Comparison of ENCODE assay signal across 8 mouse cellular contexts in genomic region chr11:115257775-115258510, GRCm38 (mm10). TPM values are rescaled to one million over a fixed set of nuclear protein-coding genes. Genes with fewer than 3 reads are reported as not detected.
DNase-seq lines count a peak whose midpoint lies in the region; ATAC-seq and TF ChIP-seq lines count a peak whose summit lies in the region.

No protein-coding gene starts in this region.

- no peak overlapping the region for H3K27ac ChIP-seq in testis, adult 2 months (ENCODE audit: control insufficient read depth, insufficient read depth, low read depth, low read length)
- H3K27ac ChIP-seq in hindbrain, embryonic 11.5 days (ENCODE audit: low read depth, low read length), result no peak overlapping the region

- H3K36me3 ChIP-seq in testis, adult 2 months (ENCODE audit: control insufficient read depth, insufficient read depth, low read length), result no peaks in the 10 kb centered on the region
- no peaks in the 10 kb centered on the region for H3K36me3 ChIP-seq in hindbrain, embryonic 11.5 days (ENCODE audit: control insufficient read depth, insufficient read depth, low read length)

- H3K4me1 ChIP-seq in testis, adult 2 months (ENCODE audit: control insufficient read depth, insufficient read depth, low read length), result peaks cover 8% of the 10 kb centered on the region
- peaks cover 7% of the 10 kb centered on the region; the same call in 1 of the 2 replicates for H3K4me1 ChIP-seq in hindbrain, embryonic 11.5 days (replicated peaks; ENCODE audit: control insufficient read depth, insufficient read depth, low read length)

- ATAC-seq in hindbrain, embryonic 11.5 days (ENCODE audit: low FRiP score), result no peak

- DNase-seq in testis, postnatal 10 days (ENCODE audit: low spot score), result no peak
- DNase-seq in hindbrain, embryonic 11.5 days (ENCODE audit: low spot score), result no peak
- peak; percentile 51 for DNase-seq in liver
- DNase-seq in testis, postnatal 14 days (ENCODE audit: low spot score), result peak; percentile 60
- DNase-seq in left cerebral cortex, postnatal 25 days (ENCODE audit: low spot score in 2 of 2), result no peak
- DNase-seq in adrenal gland, adult 8-10 months, result no peak
- DNase-seq in adrenal gland, adult 18-20 months (ENCODE audit: low spot score in 2 of 2), result no peak

- no peak for TF ChIP-seq CTCF in testis, adult 2 months (IDR thresholded peaks at IDR 0.05; ENCODE audit: control insufficient read depth, insufficient read depth, insufficient replicate concordance, low read depth, low read length)

- WGBS in hindbrain, embryonic 11.5 days, result 16% methylated on average over 58 of the region's 59 CpGs

- H3K9ac ChIP-seq in hindbrain, embryonic 11.5 days (ENCODE audit: low read depth, low read length), result no peak overlapping the region

- TF ChIP-seq POLR2A in testis, adult 2 months (IDR thresholded peaks at IDR 0.05; ENCODE audit: control insufficient read depth, low read depth, low read length), result no peak

- no peaks in the 10 kb centered on the region for H3K27me3 ChIP-seq in testis, adult 2 months (ENCODE audit: control insufficient read depth, insufficient read depth, low read length)
- peaks cover 57% of the 10 kb centered on the region for H3K27me3 ChIP-seq in hindbrain, embryonic 11.5 days (ENCODE audit: control insufficient read depth, insufficient read depth, low read length)

- no peaks in the 10 kb centered on the region for H3K9me3 ChIP-seq in hindbrain, embryonic 11.5 days (ENCODE audit: control insufficient read depth, low read length)

- peak overlapping the region; percentile 26 for H3K4me3 ChIP-seq in testis, adult 2 months (ENCODE audit: control insufficient read depth, low read depth, low read length)
- H3K4me3 ChIP-seq in hindbrain, embryonic 11.5 days (ENCODE audit: low read depth, low read length), result no peak overlapping the region; the same call in 1 of the 2 replicates

- intact Hi-C loops in left cerebral cortex, postnatal 25 days (cut with DNase I), result no loop called here

- H3K4me2 ChIP-seq in hindbrain, embryonic 11.5 days (replicated peaks; ENCODE audit: low read depth, low read length), result peak overlapping the region; percentile 24; the same call in 1 of the 2 replicates

RNA-seq across cellular contexts. Expression of gene Grin2c, which starts 9.1 kb away (rescaled TPM):
- 1.2 and 1.5 TPM in 2 replicates for polyA plus RNA-seq in testis, adult 2 months (2012; rRNA removed)
- 0.25 and 0.43 TPM in 2 replicates for polyA plus RNA-seq in hindbrain, embryonic 11.5 days (2014; fragmentation: Nextera tagmentation; extraction: Ambion mirVana)
- total RNA-seq in left cerebral cortex, postnatal 25 days (2021), result 10 to 100 TPM; 41.0 to 42.0 TPM
- total RNA-seq in adrenal gland, adult 8-10 months (2022), result 10 to 100 TPM in 2 of 4 experiments, 1 to 10 TPM in 2; 2.2 to 32.8 (median 13.6) TPM
- 10 to 100 TPM in 1 of 2 experiments, 1 to 10 TPM in 1; 2.2 to 10.6 TPM for total RNA-seq in adrenal gland, adult 18-20 months (2021)

RNA-seq across cellular contexts. Expression of gene Fdxr, which starts 18.9 kb away (rescaled TPM):
- polyA plus RNA-seq in testis, adult 2 months (2012; rRNA removed), result 28.0 and 30.7 TPM in 2 replicates
- polyA plus RNA-seq in hindbrain, embryonic 11.5 days (2014; fragmentation: Nextera tagmentation; extraction: Ambion mirVana), result 11.6 and 14.9 TPM in 2 replicates
- 10 to 100 TPM; 14.5 to 17.4 TPM for total RNA-seq in left cerebral cortex, postnatal 25 days (2021)
- total RNA-seq in adrenal gland, adult 8-10 months (2022), result 1,000 to 10,000 TPM; 1,501 to 2,268 (median 1,689) TPM
- total RNA-seq in adrenal gland, adult 18-20 months (2021), result 1,000 to 10,000 TPM; 1,063 to 1,343 TPM

RNA-seq across cellular contexts. Expression of gene Fads6, which starts 39.5 kb away (rescaled TPM):
- polyA plus RNA-seq in testis, adult 2 months (2012; rRNA removed), result 6.4 and 7.0 TPM in 2 replicates
- 0.40 and 0.52 TPM in 2 replicates for polyA plus RNA-seq in hindbrain, embryonic 11.5 days (2014; fragmentation: Nextera tagmentation; extraction: Ambion mirVana)
- 10 to 100 TPM in 1 of 2 experiments, 1 to 10 TPM in 1; 9.5 to 10.8 TPM for total RNA-seq in left cerebral cortex, postnatal 25 days (2021)
- 100 to 1,000 TPM in 2 of 4 experiments, 10 to 100 TPM in 2; 43.3 to 117 (median 82.2) TPM for total RNA-seq in adrenal gland, adult 8-10 months (2022)
- total RNA-seq in adrenal gland, adult 18-20 months (2021), result 10 to 100 TPM; 43.9 to 59.6 TPM

RNA-seq across cellular contexts. Expression of gene Otop2, which starts 49.0 kb away (rescaled TPM):
- 8.5 and 8.9 TPM in 2 replicates for polyA plus RNA-seq in testis, adult 2 months (2012; rRNA removed)
- polyA plus RNA-seq in hindbrain, embryonic 11.5 days (2014; fragmentation: Nextera tagmentation; extraction: Ambion mirVana), result not detected in 2 replicates
- under 1 TPM; 0.62 to 0.96 TPM for total RNA-seq in left cerebral cortex, postnatal 25 days (2021)
- not detected for total RNA-seq in adrenal gland, adult 8-10 months (2022)
- not detected for total RNA-seq in adrenal gland, adult 18-20 months (2021)

Comparison
In these comparisons a context has a peak if more than half of its experiments do, and no peak if none do; other contexts are left out.
1. DNase-seq: peak in liver (single experiment) and testis, postnatal 14 days (single experiment); none in testis, postnatal 10 days (single experiment), hindbrain, embryonic 11.5 days (single experiment), left cerebral cortex, postnatal 25 days (0 of 2), adrenal gland, adult 8-10 months (single experiment) and adrenal gland, adult 18-20 months (0 of 2).
2. RNA of gene Fdxr, which starts 18.9 kb away (total RNA-seq): 1,501 to 2,268 TPM in adrenal gland, adult 8-10 months and 1,063 to 1,343 TPM in adrenal gland, adult 18-20 months; 14.5 to 17.4 TPM in left cerebral cortex, postnatal 25 days; every median in the first group is over 10 times any median in the second.